Mouse (Mus musculus) heart, postnatal 4 days (tissue): Measurements from ENCODE around the gene Vax2. TPM values are rescaled to one million over a fixed set of nuclear protein-coding genes. Genes with fewer than 3 reads are reported as not detected.

Experiments used
- DNase-seq: peaks from one replicate; pipeline ENCODE4 v3.0.0; 2021
- total RNA-seq, 2 experiments: library from RNA; stranded (reverse); gene quantifications; 2 replicates each; pipeline ENCODE4 v1.2.3; 2021

The Vax2 gene
- total RNA-seq, 2 experiments from 2014 or later, result not detected

GRCm38 (mm10) chr6:83711725-83712475, 836 bp downstream of the Vax2 start:
- DNase-seq, result no peak

- no peak for DNase-seq
These were observed 2.4 kb downstream of the Vax2 start for GRCm38 (mm10) chr6:83713271-83714136.

GRCm38 (mm10) chr6:83714221-83715123, 3.4 kb downstream of the Vax2 start:
- peak; percentile 52 for DNase-seq

GRCm38 (mm10) chr6:83715461-83716196, 4.6 kb downstream of the Vax2 start:
- no peak for DNase-seq

- no peak for DNase-seq
These were observed 6.0 kb downstream of the Vax2 start for GRCm38 (mm10) chr6:83717026-83717425.

- DNase-seq, result no peak
These were observed 11.5 kb downstream of the Vax2 start for GRCm38 (mm10) chr6:83722526-83722925.

GRCm38 (mm10) chr6:83727178-83727577, 16.1 kb downstream of the Vax2 start:
- no peak for DNase-seq

GRCm38 (mm10) chr6:83728488-83728887, 17.4 kb downstream of the Vax2 start:
- peak; percentile 40 for DNase-seq

GRCm38 (mm10) chr6:83729350-83729970, 18.4 kb downstream of the Vax2 start:
- no peak for DNase-seq

- peak; percentile 86 for DNase-seq
These were observed 20.1 kb downstream of the Vax2 start for GRCm38 (mm10) chr6:83731128-83731527.

- DNase-seq, result no peak
These were observed 26.2 kb downstream of the Vax2 start for GRCm38 (mm10) chr6:83737311-83737710.

- no peak for DNase-seq
These were observed 27.5 kb downstream of the Vax2 start for GRCm38 (mm10) chr6:83738596-83738995.

- no peak for DNase-seq
These were observed 31.7 kb downstream of the Vax2 start, which contains the start of gene Atp6v1b1 for GRCm38 (mm10) chr6:83742761-83743160. Gene Atp6v1b1 (plus strand): TSS chr6:83742990.

- no peak for DNase-seq
These were observed 32.1 kb downstream of the Vax2 start for GRCm38 (mm10) chr6:83743212-83743611.

GRCm38 (mm10) chr6:83744126-83744525, 33.1 kb downstream of the Vax2 start:
- no peak for DNase-seq

GRCm38 (mm10) chr6:83744557-83744956, 33.5 kb downstream of the Vax2 start:
- no peak for DNase-seq

- no peak for DNase-seq
These were observed 34.4 kb downstream of the Vax2 start for GRCm38 (mm10) chr6:83745466-83745865.

- DNase-seq, result no peak
These were observed 38.2 kb downstream of the Vax2 start for GRCm38 (mm10) chr6:83749286-83749685.

- peak; percentile 84 for DNase-seq
These were observed 39.2 kb downstream of the Vax2 start for GRCm38 (mm10) chr6:83750171-83750684.

- DNase-seq, result no peak
These were observed 45.0 kb downstream of the Vax2 start for GRCm38 (mm10) chr6:83756051-83756450.

- no peak for DNase-seq
These were observed 51.3 kb downstream of the Vax2 start, which contains the start of gene Ankrd53 for GRCm38 (mm10) chr6:83762344-83762743. Gene Ankrd53 (plus strand): TSS chr6:83762644.
